Mouse (Mus musculus) urinary bladder, postnatal 10 days (tissue): ENCODE results near the gene Zfyve9.
"Not testable (repeated sequence)": the region's sequence is repeated elsewhere in the genome, so short reads cannot be mapped to it uniquely, and the experiment has no call there.

ENCODE experiments used
- DNase-seq: peaks from one replicate; pipeline ENCODE4 v3.0.0; 2022; ENCODE audit warnings: low spot score

Zfyve9 gene

GRCm38 (mm10) chr4:108721245-108721784 is 59.3 kb downstream of the Zfyve9 start:
- DNase-seq, result no peak

DNA sequence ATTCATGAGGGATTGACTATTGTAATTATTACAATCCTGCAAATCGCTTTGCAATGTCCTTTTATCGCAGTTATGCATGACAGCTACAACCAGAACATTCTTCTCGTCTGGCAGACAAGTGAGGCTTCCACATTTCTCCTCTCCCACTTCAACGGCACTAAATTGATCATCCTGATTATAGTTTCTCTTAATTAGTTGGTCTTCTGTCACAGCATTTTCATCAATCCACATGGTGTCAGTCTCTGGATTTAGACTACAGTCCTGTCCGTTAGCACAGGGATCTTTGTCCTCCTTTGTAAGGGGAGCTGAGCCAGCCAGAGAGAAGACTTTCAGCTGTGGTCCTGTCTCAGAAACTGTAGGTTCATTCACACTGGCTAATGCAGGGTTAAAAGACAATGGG is 61.2 kb downstream of the Zfyve9 start, which contains the start of gene 3110021N24Rik:
3110021N24Rik (plus strand) TSS at position 301 of the 400 bp plus-strand sequence.
- DNase-seq, result no peak

DNA sequence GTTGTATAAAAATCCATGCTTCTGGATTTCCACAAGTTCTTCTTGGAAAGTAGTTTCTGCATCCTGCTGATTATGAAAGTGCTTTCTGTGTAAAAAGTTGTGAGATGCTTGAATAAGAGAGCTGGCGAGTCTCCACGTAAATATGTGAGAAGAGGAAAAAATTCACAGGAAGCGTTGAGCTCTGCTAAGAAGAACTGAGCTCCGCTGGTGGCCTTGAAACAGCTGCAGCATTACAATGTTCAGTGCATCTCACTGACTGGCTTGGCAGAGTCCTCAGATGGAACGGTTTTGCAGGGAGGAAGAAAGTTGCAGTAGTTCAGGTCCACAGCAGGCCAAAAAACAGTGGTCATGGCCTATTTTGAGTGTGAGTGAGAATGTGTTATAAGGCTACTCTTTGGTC is 72.4 kb downstream of the Zfyve9 start:
- no peak for DNase-seq

GRCm38 (mm10) chr4:108696934-108697333 is 83.7 kb downstream of the Zfyve9 start:
- no peak for DNase-seq

- DNase-seq, result no peak
These were observed 89.1 kb downstream of the Zfyve9 start for GRCm38 (mm10) chr4:108691469-108691868.

GRCm38 (mm10) chr4:108690479-108690878 is 90.1 kb downstream of the Zfyve9 start:
- DNase-seq, result no peak

GRCm38 (mm10) chr4:108687098-108687497 is 93.5 kb downstream of the Zfyve9 start:
- not testable (repeated sequence) for DNase-seq

- DNase-seq, result no peak
These were observed 94.4 kb downstream of the Zfyve9 start for GRCm38 (mm10) chr4:108686156-108686555.

- no peak for DNase-seq
These were observed 116.2 kb downstream of the Zfyve9 start for GRCm38 (mm10) chr4:108664407-108664806.

GRCm38 (mm10) chr4:108638752-108639151 is 141.8 kb downstream of the Zfyve9 start:
- no peak for DNase-seq

DNA sequence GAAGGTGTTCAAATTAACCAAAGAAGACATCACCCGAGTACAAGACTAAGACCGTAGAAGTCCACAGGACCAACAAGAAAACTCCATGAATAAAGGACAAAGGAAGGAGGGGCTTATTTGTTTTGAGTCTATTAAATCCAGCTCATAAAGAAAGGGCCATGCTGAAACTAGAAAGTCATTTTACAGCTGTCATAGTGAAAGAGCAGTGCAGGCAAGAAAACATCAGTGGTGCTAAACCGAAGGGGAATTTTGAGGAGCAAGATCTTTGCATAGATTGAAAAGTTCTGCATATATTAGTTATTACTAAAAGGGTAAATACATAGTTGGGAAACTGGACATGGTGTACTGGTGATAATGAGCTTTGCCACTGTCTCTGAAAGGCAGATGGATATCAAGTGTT is 142.9 kb downstream of the Zfyve9 start:
- no peak for DNase-seq

DNA sequence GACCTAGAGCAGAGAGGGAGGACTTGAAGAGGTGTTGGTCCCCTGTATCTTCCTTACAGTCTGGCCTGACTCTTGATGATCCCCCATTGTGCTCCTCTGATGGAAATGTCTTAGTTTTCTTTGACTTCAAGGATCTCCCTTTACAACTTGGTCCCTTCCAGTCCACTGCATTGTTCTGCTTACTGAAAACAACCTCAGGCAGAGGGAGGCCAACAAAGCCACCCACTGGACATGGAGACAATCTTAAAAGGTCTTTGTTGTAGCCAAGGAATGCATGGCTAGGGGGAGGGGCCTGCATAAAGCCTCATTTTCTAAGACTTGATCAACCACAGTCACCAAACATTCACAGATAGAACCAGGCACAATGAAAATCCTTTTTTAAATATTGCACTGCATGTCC is 145.5 kb downstream of the Zfyve9 start:
- DNase-seq, result no peak

GRCm38 (mm10) chr4:108634696-108635095 is 145.9 kb downstream of the Zfyve9 start:
- DNase-seq, result no peak

- DNase-seq, result no peak
These were observed 146.9 kb downstream of the Zfyve9 start for GRCm38 (mm10) chr4:108633703-108634102.

- no peak for DNase-seq
These were observed 149.0 kb downstream of the Zfyve9 start for GRCm38 (mm10) chr4:108631616-108632015.

DNA sequence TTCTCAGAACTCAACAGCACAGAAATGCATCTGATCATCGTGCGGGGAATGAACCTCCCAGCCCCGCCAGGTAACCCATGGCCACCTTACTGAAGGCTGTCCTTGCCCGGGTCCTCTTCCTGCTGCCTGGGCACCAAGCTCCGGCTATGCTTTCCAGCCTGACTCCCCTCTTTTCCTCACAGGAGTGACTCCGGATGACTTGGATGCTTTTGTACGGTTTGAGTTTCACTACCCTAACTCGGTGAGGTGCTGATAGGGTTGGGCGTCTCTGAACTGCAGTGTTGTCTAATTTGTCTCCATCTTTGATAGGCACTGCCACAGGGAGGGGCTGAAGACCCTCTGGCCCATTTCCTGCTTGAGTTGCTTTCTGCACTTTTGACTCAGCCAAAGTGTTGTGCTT is 150.5 kb downstream of the Zfyve9 start:
- no peak for DNase-seq

DNA sequence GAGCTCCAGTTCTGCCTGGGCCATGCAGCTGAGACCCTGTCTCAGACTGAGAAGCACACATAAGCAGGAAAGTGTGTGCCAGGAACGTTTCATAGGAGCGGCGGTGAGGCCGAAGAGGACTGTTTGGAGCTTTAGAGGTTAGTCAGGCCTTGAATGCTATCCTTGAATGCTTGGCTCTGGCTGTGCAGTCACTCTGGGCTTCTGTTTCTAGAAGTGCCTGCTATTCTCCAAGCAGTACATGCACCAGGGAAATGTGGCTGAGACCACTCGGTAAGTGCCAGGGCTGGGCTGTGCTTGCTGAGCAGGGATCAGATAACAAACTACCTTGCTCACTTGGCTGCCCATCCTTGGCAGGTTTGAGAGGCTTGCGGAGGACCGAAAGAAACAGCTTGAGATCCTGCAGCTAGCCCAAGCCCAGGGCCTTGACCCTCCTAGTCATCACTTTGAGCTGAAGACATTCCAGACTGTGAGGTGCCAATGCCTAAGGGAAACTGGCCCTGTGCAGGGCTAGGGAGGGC is 151.2 kb downstream of the Zfyve9 start:
- no peak for DNase-seq

- DNase-seq, result no peak
These were observed 153.5 kb downstream of the Zfyve9 start for GRCm38 (mm10) chr4:108627066-108627465.

DNA sequence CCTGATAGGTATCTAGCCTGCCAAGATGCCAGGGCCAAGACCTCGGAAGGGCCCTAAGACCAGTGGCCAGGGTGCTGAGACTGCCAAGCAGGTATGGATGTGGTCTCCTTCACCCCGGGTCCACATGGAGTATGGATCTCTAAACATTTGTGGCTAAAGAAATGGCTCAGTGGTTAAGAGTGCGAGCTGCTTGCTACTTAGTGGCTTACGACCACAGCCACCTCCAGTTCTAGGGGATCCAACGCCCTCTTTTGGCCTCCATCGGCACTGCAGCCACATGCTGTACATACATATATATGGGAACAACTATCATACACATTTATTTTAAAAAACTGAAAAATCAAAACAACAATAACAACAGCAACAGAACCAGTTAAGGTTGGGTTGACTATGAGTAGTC is 159.1 kb downstream of the Zfyve9 start:
- no peak for DNase-seq

- no peak for DNase-seq
These were observed 160.1 kb downstream of the Zfyve9 start for GRCm38 (mm10) chr4:108620536-108620935.

DNA sequence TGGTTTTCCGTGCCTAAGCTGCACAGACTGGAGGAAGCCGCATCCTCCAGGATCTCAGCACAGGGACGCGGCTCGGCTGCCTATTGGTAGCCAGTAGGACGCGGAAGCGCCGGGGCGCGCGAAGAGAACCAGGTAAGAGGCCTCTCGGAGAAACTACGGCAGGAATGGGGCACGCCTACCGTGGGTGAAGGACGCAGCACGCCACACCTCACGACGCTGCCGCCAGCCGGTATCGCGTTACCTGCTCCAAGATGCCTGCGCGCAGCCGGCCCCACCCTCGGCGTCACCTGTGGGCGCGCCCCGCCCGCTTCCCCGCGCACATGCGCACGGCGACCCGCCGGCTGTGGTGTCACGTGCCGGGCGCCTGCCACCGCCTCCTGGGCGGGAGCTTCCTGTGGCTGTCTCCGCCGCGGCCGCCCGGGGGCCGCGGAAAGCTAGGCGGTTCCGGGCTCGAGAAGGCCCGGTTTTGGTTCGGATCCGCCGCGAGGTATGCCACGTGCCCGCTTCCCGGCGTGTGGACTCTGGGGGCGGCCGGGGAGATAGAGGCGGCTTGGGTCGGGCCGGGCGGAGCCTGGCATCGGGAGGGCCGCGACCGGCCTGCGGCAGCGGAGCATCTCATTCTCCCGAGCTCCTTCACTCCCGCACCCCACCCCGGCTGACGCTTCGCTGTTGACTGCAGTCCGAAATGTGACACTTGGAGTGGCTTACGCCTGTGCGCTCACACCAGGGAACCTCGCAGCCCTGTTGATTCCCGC is 160.8 kb downstream of the Zfyve9 start, which contains the start of gene Cc2d1b:
Cc2d1b (plus strand) TSS at position 354 of the 755 bp plus-strand sequence.
- peak; percentile 67 for DNase-seq

GRCm38 (mm10) chr4:108619165-108619564 is 161.4 kb downstream of the Zfyve9 start:
- DNase-seq, result no peak

DNA sequence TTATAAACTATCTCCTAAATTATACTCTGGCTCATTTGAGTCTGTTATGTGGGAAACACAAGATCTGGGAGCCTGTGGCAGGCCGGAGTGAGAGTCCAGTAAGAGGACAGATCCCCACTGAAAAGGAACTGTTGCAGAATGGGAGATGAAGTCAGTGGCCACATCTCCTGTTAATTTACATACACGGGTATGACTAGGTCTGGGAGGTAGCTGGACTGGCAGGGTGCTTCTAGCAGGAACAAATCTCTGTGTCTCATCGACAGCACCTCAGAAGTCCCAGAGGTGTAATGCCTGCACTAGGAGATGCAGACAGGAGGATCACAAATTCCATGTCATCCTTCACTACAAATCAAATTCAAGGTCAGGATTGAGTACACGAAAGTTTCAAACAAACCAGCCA is 162.0 kb downstream of the Zfyve9 start:
- no peak for DNase-seq
